Mouse (Mus musculus): Measurements from ENCODE around the gene Ap2m1.

The Ap2m1 gene

DNA sequence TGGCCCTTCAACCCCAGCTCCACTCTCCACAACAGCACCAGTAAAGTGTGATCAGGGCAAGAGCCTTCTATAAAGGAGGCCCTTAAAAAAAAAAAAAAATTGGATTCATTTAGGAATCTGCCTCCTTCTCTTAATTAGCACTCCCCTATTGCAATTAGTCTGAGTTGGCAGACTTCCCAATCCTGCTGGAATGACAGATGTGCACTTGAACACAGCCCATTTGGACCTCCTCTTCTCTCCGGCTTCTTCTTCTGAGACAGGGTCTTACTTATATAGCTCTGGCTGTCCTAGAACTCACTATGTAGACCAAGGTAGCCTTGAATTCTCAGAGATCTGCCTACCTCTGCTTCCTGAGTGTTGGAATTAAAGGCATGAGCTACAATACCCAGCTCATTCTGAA is 5.9 kb upstream of the Ap2m1 start:
- no peak for DNase-seq (ENCODE audit: low spot score in 2 of 2)

DNA sequence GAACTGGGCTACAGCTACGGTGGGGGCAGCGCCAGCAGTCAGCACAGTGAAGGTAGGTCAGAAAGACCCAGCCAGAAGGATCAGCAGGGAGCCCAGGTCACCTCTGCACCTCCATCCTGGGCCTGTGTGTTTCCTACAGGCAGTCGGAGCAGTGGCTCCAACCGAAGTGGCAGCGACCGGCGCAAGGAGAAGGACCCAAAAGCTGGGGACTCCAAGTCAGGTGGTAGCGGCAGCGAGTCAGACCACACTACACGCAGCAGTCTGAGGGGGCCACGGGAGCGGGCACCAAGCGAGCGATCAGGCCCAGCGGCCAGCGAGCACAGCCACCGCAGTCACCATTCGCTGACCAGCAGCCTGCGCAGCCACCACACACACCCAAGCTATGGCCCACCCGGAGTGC is 4.3 kb upstream of the Ap2m1 start:
- DNase-seq (ENCODE audit: low spot score in 2 of 2): no peak

- DNase-seq (ENCODE audit: low spot score in 2 of 2): no peak
These were observed 522 bp upstream of the Ap2m1 start for GRCm38 (mm10) chr16:20534617-20535295.

- DNase-seq (ENCODE audit: low spot score in 2 of 2): no peak
These were observed 895 bp downstream of the Ap2m1 start for GRCm38 (mm10) chr16:20536081-20536665.

DNA sequence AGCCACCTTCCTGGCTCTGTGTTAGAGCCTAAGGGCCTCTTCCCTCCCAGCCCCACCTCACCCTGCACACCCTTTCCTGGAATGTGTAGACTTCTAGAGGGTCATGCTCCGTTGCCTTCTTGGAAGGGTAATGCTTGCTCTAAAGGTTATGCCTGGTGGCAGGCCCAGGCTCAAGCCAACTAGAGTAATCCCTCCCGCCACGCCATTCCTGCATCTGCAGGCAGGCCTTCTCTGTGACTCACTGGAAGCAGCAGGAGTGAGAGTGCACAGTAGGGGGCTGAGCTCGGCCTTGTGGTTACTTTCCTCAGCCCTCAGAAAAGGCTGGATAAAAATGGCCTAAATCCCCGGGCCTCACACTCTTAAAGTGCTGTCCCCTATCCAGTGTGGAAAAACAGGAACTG is 1.8 kb downstream of the Ap2m1 start:
- no peak for DNase-seq (ENCODE audit: low spot score in 2 of 2)

GRCm38 (mm10) chr16:20537601-20538320 is 2.5 kb downstream of the Ap2m1 start:
- DNase-seq (ENCODE audit: low spot score in 2 of 2): no peak

- DNase-seq (ENCODE audit: low spot score in 2 of 2): no peak
These were observed 4.4 kb downstream of the Ap2m1 start for GRCm38 (mm10) chr16:20539649-20540048.

- DNase-seq (ENCODE audit: low spot score in 2 of 2): no peak
These were observed 5.2 kb downstream of the Ap2m1 start for GRCm38 (mm10) chr16:20540438-20540837.

DNA sequence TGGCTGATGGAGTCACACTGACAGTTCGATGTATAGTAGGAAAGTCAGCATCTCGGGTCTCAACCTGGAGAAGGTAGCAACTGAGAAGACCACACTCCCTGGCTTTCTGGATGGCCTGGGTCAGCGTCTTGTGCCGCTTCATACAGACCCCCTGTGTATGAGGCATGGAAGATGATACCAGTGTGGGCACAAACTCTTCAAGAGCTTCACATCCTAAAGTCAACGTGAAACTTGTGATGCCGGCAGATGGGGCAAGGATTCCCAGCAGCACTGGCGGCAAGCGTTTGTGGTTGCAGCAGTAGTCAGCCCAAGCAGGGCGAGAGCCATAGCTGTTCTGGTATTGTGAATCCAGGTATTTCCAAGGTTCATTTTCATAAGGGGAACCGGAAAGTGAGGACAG is 10.4 kb downstream of the Ap2m1 start:
- DNase-seq (ENCODE audit: low spot score in 2 of 2): no peak

- no peak for DNase-seq (ENCODE audit: low spot score in 2 of 2)
These were observed 12.1 kb downstream of the Ap2m1 start for GRCm38 (mm10) chr16:20547423-20547822.

DNA sequence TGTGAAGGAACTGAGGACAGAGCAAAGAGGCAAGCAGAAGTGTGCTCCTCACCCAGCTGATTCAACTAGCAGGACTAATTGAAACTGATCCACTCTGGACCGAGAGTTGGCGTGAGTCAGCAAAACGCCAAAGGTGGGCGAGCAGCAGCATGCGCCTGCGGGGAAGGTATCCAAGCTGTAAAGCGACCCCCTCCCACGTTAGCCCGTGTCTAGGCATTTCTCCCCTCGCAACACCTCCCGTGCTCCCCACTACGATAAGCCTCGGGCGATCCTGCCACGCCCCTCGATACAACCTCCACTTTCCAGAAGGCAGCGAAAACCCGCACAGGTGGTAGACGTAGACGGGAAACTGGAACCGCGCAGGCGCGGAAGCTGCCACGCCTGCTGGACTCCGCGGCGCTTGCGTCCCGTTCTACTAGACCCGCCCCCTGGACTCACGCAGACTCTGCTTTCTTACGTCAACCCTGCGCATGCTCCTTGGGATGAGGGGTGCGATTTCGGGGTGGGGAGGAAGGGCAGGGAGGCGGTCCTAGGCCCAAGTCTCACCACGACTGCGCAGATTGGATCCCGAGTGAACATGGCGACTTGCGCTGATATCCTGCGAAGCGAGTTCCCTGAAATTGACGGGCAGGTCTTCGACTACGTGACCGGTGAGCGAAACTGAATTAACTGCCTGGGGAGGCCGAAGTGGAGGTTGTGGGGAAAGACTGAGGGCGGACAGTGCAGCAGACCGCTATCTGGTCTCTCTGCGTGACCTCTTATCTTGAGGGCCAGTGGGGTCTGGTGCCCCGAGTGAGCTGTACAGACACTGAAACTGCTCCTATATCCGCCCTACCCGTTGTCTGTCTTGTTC is 13.0 kb downstream of the Ap2m1 start, which contains the start of gene Abcf3:
TSS of gene Abcf3 (plus strand) at position 482 of the 853 bp plus-strand sequence.
- DNase-seq (ENCODE audit: low spot score in 2 of 2): peak; percentile 97 to 98

GRCm38 (mm10) chr16:20549161-20549560 is 13.9 kb downstream of the Ap2m1 start:
- no peak for DNase-seq (ENCODE audit: low spot score in 2 of 2)

DNA sequence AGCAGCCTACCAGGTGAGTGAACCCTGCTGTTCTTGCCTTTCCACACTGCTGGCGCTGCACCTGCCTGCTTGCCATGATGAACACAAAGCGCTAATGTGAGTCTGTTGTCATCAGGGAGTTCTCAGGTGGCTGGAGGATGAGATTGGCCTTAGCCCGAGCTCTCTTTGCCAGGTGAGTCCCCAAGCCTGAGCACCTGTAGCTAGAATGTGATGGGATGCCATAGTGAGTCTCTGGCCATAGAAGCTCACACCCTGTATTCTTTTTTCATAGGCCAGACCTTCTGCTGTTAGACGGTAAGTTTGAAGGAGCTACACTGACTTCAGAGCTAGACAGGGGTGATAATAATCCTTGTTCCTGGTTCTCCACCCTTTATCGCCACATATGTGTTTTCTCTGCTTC is 16.4 kb downstream of the Ap2m1 start:
- no peak for DNase-seq (ENCODE audit: low spot score in 2 of 2)

GRCm38 (mm10) chr16:20552594-20552993 is 17.3 kb downstream of the Ap2m1 start:
- DNase-seq (ENCODE audit: low spot score in 2 of 2): no peak

GRCm38 (mm10) chr16:20555000-20555399 is 19.7 kb downstream of the Ap2m1 start:
- DNase-seq (ENCODE audit: low spot score in 2 of 2): no peak

DNA sequence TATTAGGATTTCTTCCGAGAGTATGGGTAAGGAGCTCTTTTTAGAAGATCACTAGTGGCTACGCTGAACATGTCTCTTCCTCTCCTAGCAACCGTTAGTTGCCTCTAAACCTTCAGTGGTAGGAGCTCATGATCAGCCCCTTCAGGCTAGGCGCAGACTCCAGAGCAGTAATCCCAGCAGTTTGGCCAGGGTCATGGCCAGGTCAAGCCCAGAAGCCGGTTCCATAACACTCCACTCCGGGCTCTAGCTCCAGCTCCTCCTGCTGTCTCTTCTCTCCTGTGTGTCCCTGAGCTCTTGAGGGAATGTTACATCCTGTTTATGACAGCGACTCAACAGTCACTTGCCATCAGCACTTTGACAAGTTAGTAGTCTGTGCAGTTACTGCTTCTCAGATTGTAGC is 22.1 kb downstream of the Ap2m1 start:
- no peak for DNase-seq (ENCODE audit: low spot score in 2 of 2)

DNA sequence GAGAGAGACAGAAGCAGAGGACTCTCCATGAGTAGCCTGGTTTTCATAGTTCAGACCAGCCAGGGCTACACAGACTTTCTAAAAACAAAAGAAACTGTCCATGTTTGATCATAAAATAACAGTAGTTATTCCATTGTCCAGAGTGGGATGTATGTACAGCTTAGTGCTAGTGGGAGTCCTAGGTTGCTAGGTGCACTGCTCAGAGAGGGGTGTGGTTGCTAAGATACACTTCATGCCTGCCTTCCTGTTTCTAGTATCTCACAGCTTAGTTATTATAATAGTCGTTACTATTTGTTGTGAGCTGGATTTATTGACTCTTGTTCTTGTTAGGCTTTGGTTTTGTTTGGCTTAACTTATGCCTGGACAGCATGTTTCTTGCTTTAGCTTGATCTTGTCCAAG is 29.8 kb downstream of the Ap2m1 start:
- no peak for DNase-seq (ENCODE audit: low spot score in 2 of 2)

DNA sequence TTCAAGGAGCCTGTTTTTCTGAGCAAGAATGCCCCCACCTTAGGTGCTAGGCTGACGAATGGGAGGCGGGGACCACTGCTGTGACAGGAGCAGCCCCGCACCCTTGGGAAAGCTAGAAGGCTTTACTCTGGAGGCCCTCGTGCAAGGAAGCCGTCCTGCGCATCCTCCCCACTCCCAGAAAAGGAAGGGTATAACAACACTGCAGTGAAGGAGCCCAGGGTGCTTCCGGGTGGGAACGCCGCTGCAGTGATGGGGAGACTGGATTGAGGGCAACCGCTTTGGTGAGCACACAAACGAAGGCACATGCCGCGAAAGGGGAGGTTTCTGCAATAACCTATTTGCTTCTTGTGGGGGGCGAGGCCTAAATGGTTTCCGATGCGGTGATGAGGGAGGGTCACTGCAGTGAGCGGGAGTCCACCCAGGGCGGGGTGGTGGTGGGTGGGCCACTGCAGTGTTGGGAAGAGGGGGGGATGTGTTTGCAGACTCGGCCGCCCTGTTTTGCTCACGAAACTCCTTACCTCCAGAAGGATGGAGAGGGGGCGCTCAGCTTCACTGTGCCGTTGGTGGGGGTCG is 54.2 kb downstream of the Ap2m1 start, which contains the start of gene Vwa5b2:
TSS of gene Vwa5b2 (plus strand) at position 106 of the 573 bp plus-strand sequence.
- DNase-seq (ENCODE audit: low spot score in 2 of 2): peak in 1 of 2 experiments; percentile 20

DNA sequence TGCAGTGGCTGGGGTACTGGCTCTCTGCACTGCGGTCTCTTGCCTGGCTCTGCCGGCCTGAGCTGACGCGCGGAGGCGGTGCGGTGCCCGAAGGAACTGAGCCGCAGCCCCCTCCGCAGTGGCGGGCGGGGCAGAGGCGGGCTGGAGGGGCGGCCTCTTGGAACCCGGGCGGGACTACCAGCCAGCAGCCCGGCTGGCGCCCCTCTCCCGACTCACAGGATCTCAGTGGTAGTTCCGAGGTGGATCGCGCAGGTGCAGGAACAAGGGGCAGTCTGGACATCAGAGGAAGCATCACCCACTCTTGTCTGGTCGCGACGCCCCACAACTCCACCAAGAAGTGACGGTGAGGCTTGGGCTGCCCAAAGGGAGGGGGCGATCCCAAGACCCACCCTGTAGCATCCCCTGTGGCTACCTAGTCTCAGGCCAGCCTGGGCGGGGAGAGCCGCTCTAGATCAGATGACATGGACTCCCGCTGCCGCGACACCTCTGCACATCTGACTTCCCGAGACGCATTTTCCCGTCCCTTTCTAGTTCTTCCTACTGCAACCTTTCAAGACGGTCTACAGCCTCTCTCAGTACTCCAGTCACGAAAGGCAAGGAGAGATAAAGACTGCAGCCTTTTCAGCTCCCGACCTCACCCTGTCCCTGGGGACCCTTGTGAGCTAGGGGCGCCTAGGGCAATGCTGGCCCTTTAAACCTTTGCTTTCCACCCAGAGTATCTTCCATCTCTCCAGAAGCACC is 54.8 kb downstream of the Ap2m1 start:
- DNase-seq (ENCODE audit: low spot score in 2 of 2): peak; percentile 45 to 52

DNA sequence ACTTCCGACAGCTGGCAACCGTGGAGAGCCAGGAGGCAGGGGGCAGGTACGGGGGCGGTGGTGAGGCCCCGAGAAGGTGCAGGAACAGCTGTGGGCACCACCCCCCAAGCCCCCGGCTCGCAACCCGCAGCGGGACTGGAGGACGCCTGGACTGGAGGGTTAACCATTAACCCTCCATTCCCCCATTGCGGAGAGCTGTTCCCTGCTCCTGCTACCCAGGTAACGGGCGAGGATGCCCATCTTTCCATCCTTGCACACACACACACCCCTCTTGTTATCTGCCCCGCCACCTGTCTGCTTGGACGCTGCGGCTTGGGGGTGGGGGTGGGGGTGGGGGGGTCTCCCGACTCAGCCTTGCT is 55.4 kb downstream of the Ap2m1 start:
- no peak for DNase-seq (ENCODE audit: low spot score in 2 of 2)
